Mouse (Mus musculus): ENCODE measurements around the gene Camk2n1.

GRCm38 (mm10) chr4:138495775-138496174 is 41.7 kb downstream of the Camk2n1 start:
- TF ChIP-seq EP300 (IDR thresholded peaks at IDR 0.05; ENCODE audit: insufficient read depth, low read depth, low read length): no peak
- TF ChIP-seq POLR2A (IDR thresholded peaks at IDR 0.05; ENCODE audit: insufficient read depth, low read length): no peak
- no peak for TF ChIP-seq CTCF (IDR thresholded peaks at IDR 0.05; ENCODE audit: low read depth, low read length)
